Mouse (Mus musculus) T-helper 1 cell (primary cell): Measurements from ENCODE around the gene Cox8b.

Experiments used
- in situ Hi-C: fragments of 300-600 bp; cut with MboI, MseI; formaldehyde crosslinking; loops from one replicate; pipeline ENCODE4 v1.15.1; 2025; ENCODE audit warnings: high pct_unique_total_duplicates

The Cox8b gene

DNA sequence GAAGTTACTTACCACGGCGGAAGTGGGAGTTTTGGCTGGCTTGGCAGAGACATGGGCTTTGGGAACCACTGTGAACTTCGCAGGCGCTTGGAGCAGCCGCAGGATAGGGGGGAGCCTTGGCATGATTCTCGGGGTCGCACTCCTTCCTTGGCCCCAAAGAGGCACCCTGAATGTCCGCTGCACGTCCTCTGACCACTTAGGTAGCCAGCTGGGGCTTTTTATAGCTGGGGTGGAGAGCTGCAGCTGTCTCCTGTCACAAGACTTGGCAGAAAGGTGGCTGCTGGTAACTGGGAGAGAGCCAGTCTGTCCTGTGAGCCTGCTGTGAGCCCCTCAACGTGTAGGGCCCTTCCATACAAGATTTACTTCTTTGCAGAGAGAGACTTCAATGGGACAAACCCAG is at the start of gene Cox8b:
Gene Cox8b (minus strand): TSS at position 227 of the 400 bp plus-strand sequence.
- in situ Hi-C loops = loop anchor here (5.0 kb wide), 1 partner anchor 58 kb away; no protein-coding TSS in a partner anchor

DNA sequence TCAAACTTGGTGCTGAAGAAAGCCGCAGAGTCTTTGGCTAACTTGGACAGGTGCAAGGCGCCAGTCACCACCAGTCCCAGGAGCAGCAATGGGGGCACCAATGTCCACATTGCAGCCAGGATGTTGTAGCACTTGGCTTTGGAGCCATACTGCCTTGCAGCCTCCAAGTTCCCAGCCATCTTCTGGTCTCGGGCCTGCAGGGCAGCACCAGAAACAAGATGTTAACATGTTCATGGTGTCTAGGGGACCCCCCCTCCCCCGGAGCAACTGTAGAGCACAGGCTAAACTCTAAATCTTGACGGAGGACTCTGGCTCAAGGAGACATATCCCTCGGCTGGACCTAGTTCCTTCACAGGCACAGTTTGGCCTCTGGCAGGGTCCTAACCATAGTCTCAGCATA is 49.0 kb upstream of the Cox8b start:
- in situ Hi-C loops = no loop called here

DNA sequence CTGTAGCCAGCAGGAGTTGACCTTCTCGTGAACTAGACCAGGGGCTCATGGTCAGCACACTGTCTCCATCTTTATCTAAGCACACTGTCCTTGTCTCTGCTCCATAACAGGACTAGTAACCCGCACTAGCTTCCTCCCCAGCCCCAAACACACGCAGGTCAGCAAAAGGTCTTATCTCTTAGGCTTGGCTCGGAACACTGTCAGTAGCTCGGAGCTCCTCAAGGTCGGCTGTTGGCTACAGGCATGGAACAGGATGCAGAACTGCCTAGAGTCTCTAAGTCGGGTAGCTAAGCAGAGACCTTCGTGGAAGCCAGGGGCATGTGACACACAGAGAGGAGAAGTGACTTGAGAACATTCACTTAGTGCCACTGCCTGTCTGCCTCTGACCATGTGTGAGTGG is 47.9 kb upstream of the Cox8b start:
- in situ Hi-C loops = no loop called here

DNA sequence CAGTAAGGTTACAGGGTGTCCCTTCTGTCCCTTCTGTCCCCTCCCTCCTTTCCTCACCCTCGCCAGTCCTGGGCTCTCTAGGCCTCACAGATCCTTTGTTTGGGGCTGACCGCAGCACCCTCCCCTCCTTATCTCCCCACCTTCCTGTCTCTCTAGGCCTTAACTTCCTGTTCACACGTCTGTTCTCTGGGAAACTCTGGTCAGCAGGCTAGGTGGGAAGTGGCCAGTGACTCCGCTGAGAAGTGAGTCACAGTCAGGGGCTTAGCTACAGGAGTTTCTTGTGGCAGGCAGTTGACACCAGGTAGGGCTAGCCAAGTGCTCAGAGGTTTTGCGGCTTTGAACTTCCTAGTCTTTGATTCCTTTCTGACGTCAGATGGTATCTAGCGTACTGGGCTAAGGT is 46.7 kb upstream of the Cox8b start:
- in situ Hi-C loops = no loop called here

DNA sequence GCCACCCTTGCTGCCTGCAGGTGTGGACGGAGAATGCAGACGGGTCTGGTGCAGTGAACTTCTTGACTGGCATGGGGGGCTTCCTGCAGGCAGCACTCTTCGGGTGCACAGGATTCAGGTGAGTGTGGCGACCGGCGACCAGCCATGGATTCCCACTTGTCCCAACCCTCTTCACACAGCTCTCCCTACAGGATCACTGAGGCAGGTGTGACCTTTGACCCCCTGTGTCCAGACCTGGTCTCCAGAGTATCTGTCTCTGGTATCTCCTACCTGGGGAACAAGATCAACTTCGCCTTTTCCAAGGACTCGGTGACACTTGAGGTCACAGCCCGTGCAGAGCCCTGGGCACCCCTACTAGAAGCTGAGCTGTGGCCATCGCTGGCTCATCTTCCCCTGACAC is 46.1 kb upstream of the Cox8b start:
- in situ Hi-C loops = no loop called here

DNA sequence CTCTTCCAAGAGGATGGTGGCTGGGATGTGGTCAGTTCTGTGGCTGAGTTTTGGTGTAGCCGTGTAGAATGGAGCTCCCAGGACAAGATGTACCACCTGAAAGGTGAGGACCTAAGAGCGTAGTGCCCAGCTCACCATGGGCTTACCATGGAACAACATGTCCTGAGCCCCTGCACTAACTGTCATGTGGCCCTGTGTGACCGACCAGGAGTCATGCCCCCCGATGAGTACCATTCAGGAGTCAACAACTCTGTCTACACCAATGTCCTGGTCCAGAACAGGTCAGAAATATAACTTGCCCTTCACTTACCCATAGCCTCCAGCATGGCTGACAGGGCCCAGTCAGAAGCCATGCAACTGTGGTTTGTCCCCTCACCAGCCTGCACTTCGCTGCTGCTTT is 45.0 kb upstream of the Cox8b start:
- in situ Hi-C loops = no loop called here

DNA sequence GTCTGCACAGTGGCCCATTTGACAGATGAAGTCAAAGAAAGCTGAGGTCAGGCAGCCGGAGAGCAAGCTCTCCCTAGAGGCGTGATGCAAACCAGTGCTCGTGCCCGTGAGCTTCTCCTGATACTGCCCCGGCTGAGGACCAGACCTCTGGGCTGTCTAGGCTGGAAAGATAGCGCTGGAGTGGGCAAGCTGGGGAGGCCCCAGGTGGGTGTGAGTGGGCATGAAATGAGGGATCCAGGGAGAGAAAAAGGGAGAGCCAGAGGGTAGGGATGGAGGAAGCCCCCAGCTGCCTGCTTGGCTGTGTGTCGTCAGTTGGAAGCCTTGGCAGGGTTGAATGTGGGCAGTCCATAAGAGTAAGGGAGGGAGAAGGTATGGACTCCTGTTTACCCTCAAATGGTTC is 44.0 kb upstream of the Cox8b start:
- in situ Hi-C loops = no loop called here

DNA sequence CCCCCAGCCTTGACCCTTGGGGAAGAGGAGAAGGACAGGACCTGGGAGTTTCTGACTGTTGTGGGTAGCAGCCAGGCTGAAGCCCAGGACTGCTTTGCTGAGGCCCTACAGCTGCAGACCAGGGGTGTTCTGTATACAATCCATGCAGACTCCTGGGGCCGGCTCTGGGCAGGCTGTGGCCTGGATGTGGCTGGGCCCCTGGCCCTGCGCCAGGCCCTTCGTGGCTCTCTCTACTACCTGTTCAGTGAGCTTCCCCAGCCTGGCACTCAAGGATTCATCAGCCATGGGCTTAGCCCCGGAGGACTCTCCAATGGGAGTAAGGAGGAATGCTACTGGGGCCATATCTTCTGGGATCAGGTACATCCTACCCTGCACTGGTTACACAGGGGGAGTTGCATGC is 43.1 kb upstream of the Cox8b start:
- in situ Hi-C loops = no loop called here

DNA sequence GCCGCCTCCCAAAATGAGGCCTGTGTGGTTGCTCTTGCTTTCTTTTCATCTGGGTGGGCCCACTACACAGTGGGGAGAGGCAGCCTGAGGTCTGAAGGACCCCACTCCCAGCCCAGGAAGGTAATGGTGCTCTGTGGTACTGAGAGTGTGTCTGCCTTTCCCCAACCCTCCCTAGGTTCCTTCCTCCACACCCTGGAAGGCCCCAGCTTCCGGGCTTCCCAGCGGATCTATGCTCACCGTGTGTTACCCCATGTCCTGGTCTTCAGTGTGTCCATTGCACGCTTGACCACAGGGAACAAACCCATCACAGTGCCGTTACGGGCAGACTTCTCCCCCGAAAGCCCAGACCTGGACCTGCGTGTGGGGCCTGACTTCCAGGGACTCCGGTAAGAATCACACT is 42.6 kb upstream of the Cox8b start:
- in situ Hi-C loops = no loop called here

DNA sequence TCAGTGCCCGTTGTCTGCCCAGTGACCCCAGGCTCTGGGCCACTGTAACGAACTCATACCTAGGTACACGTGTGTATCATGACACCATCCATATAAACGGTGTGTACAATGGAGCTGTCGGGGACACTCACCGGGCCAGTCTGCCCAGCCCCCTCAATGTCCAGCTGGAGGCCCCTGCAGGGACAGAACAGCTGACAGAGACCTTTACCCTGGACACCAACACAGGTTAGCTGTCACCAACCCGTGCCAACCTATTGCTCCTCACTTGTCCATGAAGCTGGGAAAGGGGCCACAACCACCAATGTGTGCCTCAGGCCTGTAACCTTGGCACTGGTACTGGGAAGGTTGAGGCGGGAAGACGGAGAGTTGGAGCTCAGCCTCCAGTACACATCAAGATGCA is 42.1 kb upstream of the Cox8b start:
- in situ Hi-C loops = no loop called here

DNA sequence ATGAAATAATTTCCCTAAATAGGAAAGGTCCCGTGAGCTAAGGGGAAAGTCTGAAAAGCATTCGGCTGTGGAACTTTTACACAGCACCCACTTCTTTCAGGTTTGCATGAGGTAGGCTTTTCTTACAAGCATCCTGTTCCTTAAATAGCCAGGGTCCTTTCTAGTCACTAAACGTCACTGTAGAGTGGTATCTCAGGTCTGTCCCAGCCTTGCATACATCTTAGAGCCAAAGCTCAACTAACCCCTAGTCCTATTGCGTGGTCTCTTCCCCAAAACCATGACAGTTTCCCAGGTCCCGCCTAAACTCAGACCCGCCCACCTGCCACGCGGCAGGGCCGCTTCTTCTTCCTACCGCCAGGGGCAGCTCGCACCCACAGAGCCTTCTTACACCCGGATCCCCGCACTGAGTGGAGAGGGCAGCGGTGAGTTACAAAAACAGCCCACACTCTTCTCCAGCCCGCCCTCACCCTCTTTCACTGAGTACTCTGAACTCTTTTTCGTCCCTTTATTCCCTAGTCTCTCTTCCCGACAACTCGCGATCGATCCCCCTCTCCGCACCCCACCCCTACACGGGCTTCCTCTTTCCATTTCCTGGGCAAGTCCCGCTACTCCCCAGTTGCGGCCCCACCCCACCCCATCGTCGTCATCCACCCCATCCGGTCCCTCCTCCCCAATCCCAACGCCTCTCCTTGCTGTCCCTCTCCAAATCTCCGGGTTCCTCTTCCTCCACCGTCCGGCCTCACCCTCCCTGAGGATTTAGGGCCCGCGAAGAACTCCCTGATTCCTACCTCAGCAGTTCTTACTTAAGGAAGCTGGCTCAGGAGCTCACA is 41.2 kb upstream of the Cox8b start, which contains the start of gene Pgghg:
Gene Pgghg (plus strand): TSS at position 170 of the 830 bp plus-strand sequence.
- in situ Hi-C loops = no loop called here

DNA sequence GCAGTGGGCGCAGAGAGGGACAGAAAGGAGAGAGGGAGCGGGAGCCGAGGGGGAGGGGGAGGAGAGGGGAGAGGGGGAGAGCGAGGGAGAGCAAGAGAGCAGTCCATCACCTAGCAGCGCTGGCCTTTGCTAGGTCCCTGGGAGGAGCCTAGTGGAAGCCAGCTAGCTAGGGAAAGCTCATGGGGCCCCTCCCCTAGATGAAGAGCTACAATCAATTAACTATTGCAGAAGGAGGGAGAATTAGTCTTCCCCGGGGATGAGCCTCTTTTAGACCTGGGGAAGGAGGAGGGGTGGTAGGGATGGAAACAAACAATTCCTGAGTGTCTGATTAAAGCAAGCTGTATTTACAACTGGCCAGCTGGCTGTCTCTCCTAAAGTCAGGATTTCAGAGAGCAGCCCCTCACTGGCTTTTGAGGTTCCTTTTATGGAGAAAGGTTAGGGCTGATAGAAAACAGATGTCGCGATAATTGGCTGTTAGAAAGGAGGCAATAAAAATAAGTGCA is 39.5 kb upstream of the Cox8b start:
- in situ Hi-C loops = no loop called here

DNA sequence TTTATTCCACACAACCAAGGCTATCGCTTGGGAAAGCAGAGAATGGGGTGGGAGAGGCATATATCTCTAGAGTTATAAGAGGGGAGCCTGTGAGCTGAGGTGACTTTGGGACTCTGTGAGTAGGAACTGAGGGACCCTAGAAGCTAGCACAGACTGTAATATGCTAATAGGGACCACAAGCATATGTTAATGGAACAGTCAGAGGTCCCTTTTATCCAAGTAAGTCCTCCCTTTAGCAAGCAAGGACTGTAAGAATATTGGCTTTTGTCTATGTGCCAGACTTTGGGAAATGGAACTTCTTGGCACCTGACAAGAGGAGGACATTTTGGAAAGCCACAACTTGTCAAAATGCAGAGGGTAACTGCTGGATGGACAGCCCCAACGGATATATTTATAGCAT is 38.6 kb upstream of the Cox8b start:
- in situ Hi-C loops = no loop called here

DNA sequence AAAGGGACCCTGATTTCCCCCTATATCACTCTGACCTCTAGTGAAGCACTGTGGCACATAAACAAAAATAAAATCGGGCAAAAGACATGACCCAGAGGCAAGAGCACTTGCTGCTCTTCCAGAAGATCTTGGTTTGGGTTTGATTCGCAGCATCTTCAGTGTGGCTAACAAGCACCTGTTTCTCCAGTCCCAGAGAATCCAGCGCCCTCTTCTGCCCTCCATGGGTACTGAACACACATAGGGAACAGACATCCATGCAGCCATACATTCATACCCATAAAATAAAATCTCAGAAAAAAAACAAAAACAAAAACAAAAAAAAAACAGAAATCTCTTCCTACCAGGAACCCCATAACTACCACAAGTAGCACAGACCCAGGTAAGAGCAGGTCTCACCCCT is 38.2 kb upstream of the Cox8b start:
- in situ Hi-C loops = no loop called here

DNA sequence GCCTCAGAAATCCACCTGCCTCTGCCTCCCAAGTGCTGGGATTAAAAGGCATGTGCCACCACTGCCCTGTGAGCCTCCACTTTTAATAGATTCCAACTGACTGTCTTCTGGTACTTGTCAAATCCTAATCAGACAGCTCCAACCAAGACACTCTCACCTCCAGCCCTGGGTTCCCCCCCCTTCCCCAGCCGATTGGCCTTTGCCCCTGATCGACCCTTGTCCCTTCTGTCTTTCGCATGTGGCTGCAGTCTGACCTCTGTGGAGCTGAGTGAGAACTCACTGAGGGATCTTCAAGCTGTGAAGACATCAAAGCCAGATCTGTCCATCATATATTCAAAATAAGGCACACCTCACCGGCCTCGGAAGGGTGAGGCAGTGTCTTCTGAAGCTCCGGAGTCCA is 26.9 kb upstream of the Cox8b start:
- in situ Hi-C loops = no loop called here

DNA sequence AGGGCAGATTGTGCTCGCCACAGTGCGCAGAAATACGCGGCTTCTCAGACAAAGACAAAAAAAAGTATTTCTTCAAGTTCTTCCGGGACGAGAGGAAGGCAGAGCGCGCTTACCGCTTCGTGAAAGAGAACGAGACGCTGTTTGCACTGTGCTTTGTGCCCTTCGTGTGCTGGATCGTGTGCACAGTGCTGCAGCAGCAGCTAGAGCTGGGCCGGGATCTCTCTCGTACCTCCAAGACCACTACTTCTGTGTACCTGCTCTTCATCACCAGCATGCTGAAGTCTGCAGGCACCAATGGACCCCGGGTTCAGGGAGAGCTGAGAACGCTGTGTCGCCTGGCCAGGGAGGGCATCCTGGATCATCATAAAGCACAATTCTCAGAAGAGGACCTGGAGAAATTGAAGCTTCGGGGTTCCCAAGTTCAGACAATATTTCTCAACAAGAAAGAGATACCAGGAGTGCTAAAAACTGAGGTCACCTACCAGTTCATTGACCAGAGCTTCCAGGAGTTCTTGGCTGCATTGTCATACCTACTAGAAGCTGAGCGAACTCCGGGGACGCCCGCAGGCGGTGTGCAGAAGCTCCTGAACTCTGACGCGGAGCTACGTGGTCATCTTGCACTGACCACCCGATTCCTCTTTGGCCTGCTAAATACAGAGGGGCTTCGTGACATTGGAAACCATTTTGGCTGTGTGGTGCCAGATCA is 23.0 kb upstream of the Cox8b start:
- in situ Hi-C loops = no loop called here

DNA sequence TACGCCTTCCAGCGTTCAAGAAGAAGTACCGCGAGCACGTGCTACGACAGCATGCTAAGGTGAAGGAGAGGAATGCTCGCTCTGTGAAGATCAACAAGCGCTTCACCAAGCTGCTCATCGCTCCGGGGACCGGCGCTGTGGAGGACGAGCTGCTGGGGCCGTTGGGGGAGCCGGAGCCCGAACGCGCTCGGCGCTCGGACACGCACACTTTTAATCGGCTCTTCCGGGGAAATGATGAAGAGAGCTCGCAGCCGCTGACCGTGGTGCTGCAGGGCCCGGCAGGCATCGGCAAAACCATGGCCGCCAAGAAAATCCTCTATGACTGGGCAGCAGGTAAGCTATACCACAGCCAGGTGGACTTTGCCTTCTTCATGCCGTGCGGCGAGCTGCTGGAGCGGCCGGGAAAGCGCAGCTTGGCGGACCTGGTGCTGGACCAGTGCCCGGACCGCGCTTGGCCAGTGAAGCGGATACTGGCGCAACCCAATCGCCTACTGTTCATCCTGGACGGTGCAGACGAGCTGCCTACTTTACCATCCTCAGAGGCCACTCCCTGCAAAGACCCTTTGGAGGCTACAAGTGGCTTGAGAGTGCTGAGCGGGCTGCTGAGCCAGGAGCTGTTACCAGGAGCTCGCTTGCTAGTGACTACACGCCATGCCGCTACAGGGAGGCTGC is 22.3 kb upstream of the Cox8b start:
- in situ Hi-C loops = no loop called here

DNA sequence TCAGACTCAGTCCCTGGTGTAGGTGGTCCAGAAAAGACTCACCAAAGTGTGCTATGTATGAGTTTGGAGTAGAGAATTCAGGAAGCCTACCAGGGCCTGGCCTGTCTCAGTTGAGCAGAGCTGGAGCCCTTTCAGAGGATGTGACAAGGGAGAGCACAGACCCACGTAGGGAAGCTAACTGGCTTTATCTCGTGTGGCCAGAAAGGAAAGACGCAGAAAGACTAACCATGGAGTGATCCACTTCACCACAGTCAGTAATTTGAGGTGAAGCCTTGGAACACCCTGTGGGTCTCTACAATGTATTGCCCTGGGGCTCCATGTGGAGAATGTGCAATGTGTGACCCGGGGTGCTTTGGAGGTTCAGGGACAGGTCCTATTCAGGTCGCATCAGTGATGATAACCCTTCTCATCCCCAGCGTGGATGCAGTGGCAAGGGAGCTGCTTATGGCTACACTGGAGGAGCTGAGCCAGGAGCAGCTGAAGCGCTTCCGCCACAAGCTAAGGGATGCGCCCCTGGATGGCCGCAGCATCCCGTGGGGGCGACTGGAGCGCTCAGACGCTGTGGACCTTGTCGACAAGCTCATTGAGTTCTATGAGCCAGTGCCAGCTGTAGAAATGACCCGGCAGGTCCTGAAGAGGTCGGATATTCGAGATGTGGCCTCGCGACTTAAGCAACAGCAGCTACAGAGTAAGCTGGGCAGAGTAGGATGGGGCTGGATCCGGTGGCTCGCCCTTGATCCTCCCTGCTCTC is 21.2 kb upstream of the Cox8b start:
- in situ Hi-C loops = no loop called here

DNA sequence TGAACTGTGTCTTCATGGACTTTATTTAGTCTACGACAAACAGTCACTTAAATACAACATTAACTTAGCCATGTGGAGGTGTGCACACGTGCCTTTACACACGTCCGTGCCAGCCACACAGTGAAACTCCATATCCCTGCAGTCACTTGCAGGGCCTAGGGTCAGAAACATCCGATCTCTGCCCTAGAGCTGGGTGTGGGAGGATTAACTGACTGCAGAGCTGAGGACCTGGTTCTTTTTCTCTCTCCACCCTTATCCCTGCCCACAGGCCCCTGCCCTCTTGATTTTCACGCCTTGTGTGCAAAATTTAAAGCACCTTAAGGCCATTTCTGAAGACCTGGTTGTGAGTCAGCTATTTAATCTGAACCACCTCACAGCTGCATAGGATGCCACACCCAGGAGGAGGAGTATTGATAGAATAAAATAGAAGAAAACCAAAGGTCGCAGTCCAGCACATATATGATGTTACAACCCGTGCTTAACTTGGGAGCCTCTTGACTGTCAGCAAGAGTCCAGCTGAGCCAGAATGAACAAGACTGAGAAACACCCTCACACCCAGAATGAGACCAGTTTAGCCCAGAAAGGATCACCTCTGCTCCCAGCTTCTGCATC is 20.3 kb upstream of the Cox8b start, which contains the start of gene Nlrp6:
Gene Nlrp6 (plus strand): TSS at position 485 of the 612 bp plus-strand sequence.
- in situ Hi-C loops = no loop called here

DNA sequence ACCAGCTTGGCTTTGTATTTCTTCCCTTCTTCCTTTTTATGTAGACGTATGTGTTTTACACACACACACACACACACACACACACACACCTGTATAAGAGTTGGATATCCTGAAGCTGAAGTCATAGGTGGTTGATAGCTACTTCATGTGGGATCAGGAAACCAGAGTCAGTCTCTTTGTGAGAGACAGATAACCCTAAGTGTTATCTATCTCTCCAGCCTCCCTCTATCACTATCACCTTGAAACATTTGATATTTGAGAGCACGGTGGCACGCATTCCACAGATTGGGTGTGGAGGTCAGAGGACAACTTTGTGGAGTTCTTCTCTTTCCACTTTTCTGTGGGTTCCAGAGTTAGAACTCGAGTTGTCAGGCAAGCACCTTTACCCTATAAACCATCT is 19.7 kb upstream of the Cox8b start:
- in situ Hi-C loops = no loop called here

DNA sequence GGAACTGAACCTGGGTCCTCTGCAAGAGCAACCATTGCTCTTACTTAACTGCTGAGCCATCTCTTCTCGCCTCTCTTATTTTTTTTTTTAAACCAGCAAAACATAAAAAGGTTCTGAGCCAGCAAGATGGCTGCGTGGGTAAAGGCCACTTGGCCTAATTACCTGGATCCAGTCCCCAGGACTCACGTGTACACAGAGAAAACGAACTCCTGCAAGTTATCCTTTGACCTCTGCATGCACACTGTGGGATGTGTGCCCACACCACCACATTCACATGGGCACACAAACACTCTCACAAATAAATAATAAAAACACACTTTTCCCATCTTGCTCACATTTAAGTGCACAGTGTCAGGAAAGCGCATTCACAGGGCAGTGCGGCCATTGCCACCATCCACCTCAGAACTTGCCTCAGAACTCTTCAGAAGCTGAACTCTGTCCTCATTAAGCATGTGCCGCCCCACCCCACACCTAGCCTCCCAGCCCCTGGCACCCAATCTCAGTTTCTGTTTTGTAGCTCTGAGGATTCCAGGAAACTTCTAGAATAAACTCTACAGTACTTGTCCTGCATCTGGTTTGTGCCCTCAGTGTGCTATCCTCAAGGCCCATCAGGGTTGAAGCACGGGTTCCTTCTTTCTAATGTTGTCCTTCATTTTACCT is 13.9 kb upstream of the Cox8b start:
- in situ Hi-C loops = no loop called here
